Mouse (Mus musculus): ENCODE measurements around the gene Gm9376.

DNA sequence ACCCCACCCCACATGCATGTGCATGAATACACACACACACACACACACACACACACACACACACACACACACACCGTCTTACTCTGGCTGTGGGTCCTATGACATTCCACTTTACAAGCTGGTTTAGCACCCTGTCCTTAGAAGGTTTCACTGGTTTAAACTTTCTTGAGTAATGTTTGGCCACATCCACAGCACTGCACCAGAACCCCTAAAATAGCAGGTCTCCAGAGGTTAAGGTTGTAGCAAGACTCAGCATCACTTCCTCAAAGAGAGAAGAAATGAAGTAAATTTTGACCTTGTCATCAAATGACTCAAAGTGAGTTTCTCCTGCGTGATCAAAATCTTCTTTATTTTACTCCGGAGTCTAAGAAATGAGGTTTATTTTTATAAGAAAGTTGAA lies 15.5 kb downstream of the Gm9376 start:
- TF ChIP-seq CTCF (IDR thresholded peaks at IDR 0.05; ENCODE audit: low read depth, low read length) (no peak), POLR2A (IDR thresholded peaks at IDR 0.05; ENCODE audit: extremely low read depth, insufficient read depth, low read length) (no peak)
